ENCODE assay signal across 8 mouse cellular contexts in genomic region chr6:86439531-86439930, GRCm38 (mm10). TPM values are rescaled to one million over a fixed set of nuclear protein-coding genes. Genes with fewer than 3 reads are reported as not detected.
DNase-seq lines count a peak whose midpoint lies in the region; ATAC-seq lines count a peak whose summit lies in the region.

No protein-coding gene starts in this region.

- no peak for DNase-seq in heart, adult 18-20 months
- DNase-seq in MN1 (ENCODE audit: low spot score) = peak; percentile 10
- DNase-seq in hindbrain, embryonic 14.5 days (ENCODE audit: low spot score) = no peak
- no peak for DNase-seq in right cerebral cortex, adult 2 months (ENCODE audit: low spot score in 2 of 2)
- DNase-seq in right cerebral cortex, postnatal 36 days (ENCODE audit: low spot score in 2 of 2) = no peak
- DNase-seq in testis, postnatal 14 days (ENCODE audit: low spot score) = no peak

- peak overlapping the region; percentile 83 for H3K4me2 ChIP-seq in heart, embryonic 15.5 days
- peak overlapping the region; percentile 80 for H3K4me2 ChIP-seq in hindbrain, embryonic 14.5 days (replicated peaks)
- H3K4me2 ChIP-seq in midbrain, embryonic 13.5 days (replicated peaks) = peak overlapping the region; percentile 88

- 95% methylated on average over 1 of the region's 1 CpGs for WGBS in heart, embryonic 15.5 days
- WGBS in hindbrain, embryonic 14.5 days = 90% methylated on average over 1 of the region's 1 CpGs
- 95% methylated on average over 1 of the region's 1 CpGs for WGBS in midbrain, embryonic 13.5 days

- no peaks in the 10 kb centered on the region for H3K9me3 ChIP-seq in heart, embryonic 15.5 days (replicated peaks)
- no peaks in the 10 kb centered on the region for H3K9me3 ChIP-seq in hindbrain, embryonic 14.5 days (ENCODE audit: control insufficient read depth, low read length)
- no peaks in the 10 kb centered on the region for H3K9me3 ChIP-seq in midbrain, embryonic 13.5 days

- ATAC-seq in heart, embryonic 15.5 days (replicated peaks; ENCODE audit: insufficient number of reproducible peaks, insufficient read depth, low FRiP score, low read depth) = no peak
- ATAC-seq in hindbrain, embryonic 14.5 days (ENCODE audit: low FRiP score) = no peak
- ATAC-seq in midbrain, embryonic 13.5 days = no peak

- H3K27ac ChIP-seq in heart, embryonic 15.5 days = no peak overlapping the region
- H3K27ac ChIP-seq in hindbrain, embryonic 14.5 days = peak overlapping the region; percentile 88; the same call in 1 of the 2 replicates
- 0 out of 2 replicates have a peak overlapping the region, but pooled peaks have one; percentile 91 for H3K27ac ChIP-seq in midbrain, embryonic 13.5 days

- H3K27me3 ChIP-seq in heart, embryonic 15.5 days = no peaks in the 10 kb centered on the region
- no peaks in the 10 kb centered on the region for H3K27me3 ChIP-seq in hindbrain, embryonic 14.5 days (ENCODE audit: control insufficient read depth, insufficient read depth, low read length)
- no peaks in the 10 kb centered on the region for H3K27me3 ChIP-seq in midbrain, embryonic 13.5 days

- H3K9ac ChIP-seq in heart, embryonic 15.5 days = peak overlapping the region; percentile 90; the same call in 1 of the 2 replicates
- peak overlapping the region; percentile 89 for H3K9ac ChIP-seq in hindbrain, embryonic 14.5 days
- peak overlapping the region; percentile 84 for H3K9ac ChIP-seq in midbrain, embryonic 13.5 days (replicated peaks)

- H3K4me1 ChIP-seq in heart, embryonic 15.5 days (replicated peaks) = peaks cover 4% of the 10 kb centered on the region
- H3K4me1 ChIP-seq in hindbrain, embryonic 14.5 days (replicated peaks; ENCODE audit: control insufficient read depth, insufficient read depth, low read length) = peaks cover 9% of the 10 kb centered on the region
- H3K4me1 ChIP-seq in midbrain, embryonic 13.5 days (replicated peaks) = peaks cover 14% of the 10 kb centered on the region

- peaks cover 28% of the 10 kb centered on the region for H3K36me3 ChIP-seq in heart, embryonic 15.5 days
- peaks cover 37% of the 10 kb centered on the region for H3K36me3 ChIP-seq in hindbrain, embryonic 14.5 days (replicated peaks; ENCODE audit: control insufficient read depth, insufficient read depth)
- peaks cover 42% of the 10 kb centered on the region for H3K36me3 ChIP-seq in midbrain, embryonic 13.5 days

- H3K4me3 ChIP-seq in heart, embryonic 15.5 days = peak overlapping the region; percentile 85
- peak overlapping the region; percentile 74 for H3K4me3 ChIP-seq in hindbrain, embryonic 14.5 days (replicated peaks; ENCODE audit: low read length)
- peak overlapping the region; percentile 91 for H3K4me3 ChIP-seq in midbrain, embryonic 13.5 days (replicated peaks)

RNA-seq across cellular contexts. Expression of gene C87436, which starts 1.4 kb away (rescaled TPM):
- polyA plus RNA-seq in heart, embryonic 15.5 days (2015; fragmentation: Nextera tagmentation; extraction: Ambion mirVana) = 15.1 and 17.3 TPM in 2 replicates
- total RNA-seq in heart, adult 18-20 months (2021) = 10 to 100 TPM in 1 of 2 experiments, 1 to 10 TPM in 1; 8.4 to 10.4 TPM
- polyA plus RNA-seq in hindbrain, embryonic 14.5 days (2014; fragmentation: Nextera tagmentation; extraction: Ambion mirVana) = 19.2 and 21.6 TPM in 2 replicates
- 27.7 and 28.8 TPM in 2 replicates for polyA plus RNA-seq in midbrain, embryonic 13.5 days (2015; fragmentation: Nextera tagmentation; extraction: Ambion mirVana)

RNA-seq across cellular contexts. Expression of gene Gm44790, which starts 13.1 kb away (rescaled TPM):
- polyA plus RNA-seq in heart, embryonic 15.5 days (2015; fragmentation: Nextera tagmentation; extraction: Ambion mirVana) = 1.1 TPM in 1 of 2 replicates, not detected in the other
- not detected for total RNA-seq in heart, adult 18-20 months (2021)
- not detected in 2 replicates for polyA plus RNA-seq in hindbrain, embryonic 14.5 days (2014; fragmentation: Nextera tagmentation; extraction: Ambion mirVana)
- not detected in 2 replicates for polyA plus RNA-seq in midbrain, embryonic 13.5 days (2015; fragmentation: Nextera tagmentation; extraction: Ambion mirVana)

RNA-seq across cellular contexts. Expression of gene Tia1, which starts 35.5 kb away (rescaled TPM):
- 109 and 119 TPM in 2 replicates for polyA plus RNA-seq in heart, embryonic 15.5 days (2015; fragmentation: Nextera tagmentation; extraction: Ambion mirVana)
- 10 to 100 TPM; 17.2 to 19.3 TPM for total RNA-seq in heart, adult 18-20 months (2021)
- polyA plus RNA-seq in hindbrain, embryonic 14.5 days (2014; fragmentation: Nextera tagmentation; extraction: Ambion mirVana) = 267 and 306 TPM in 2 replicates
- polyA plus RNA-seq in midbrain, embryonic 13.5 days (2015; fragmentation: Nextera tagmentation; extraction: Ambion mirVana) = 401 and 405 TPM in 2 replicates

RNA-seq across cellular contexts. Expression of gene Pcyox1, which starts 42.6 kb away (rescaled TPM):
- 49.8 and 54.7 TPM in 2 replicates for polyA plus RNA-seq in heart, embryonic 15.5 days (2015; fragmentation: Nextera tagmentation; extraction: Ambion mirVana)
- 10 to 100 TPM; 81.9 to 86.8 TPM for total RNA-seq in heart, adult 18-20 months (2021)
- polyA plus RNA-seq in hindbrain, embryonic 14.5 days (2014; fragmentation: Nextera tagmentation; extraction: Ambion mirVana) = 94.9 and 99.9 TPM in 2 replicates
- polyA plus RNA-seq in midbrain, embryonic 13.5 days (2015; fragmentation: Nextera tagmentation; extraction: Ambion mirVana) = 114 and 122 TPM in 2 replicates
